Mouse (Mus musculus) embryonic facial prominence, embryonic 10.5 days (tissue): ENCODE results near the gene Adh5. TPM values are rescaled to one million over a fixed set of nuclear protein-coding genes. Genes with fewer than 3 reads are reported as not detected.

Experiments
- DNase-seq: peaks from one replicate; pipeline ENCODE4 v3.0.0-alpha.2; 2017; ENCODE audit warnings: low spot score
- H3K27ac ChIP-seq: fragments of 300-500 bp; sonication (generic); replicated peaks from 2 replicates; pipeline ENCODE4 v1.5.1; 2016; ENCODE audit warnings: mild to moderate bottlenecking
- H3K27me3 ChIP-seq: fragments of 300-500 bp; sonication (generic); replicated peaks from 2 replicates; pipeline ENCODE4 v1.6.1; 2016; ENCODE audit warnings: low read depth, mild to moderate bottlenecking; ENCODE audit not compliant: poor library complexity, severe bottlenecking
- H3K36me3 ChIP-seq: fragments of 300-500 bp; sonication (generic); replicated peaks from 2 replicates; pipeline ENCODE4 v1.6.1; 2016; ENCODE audit warnings: mild to moderate bottlenecking, moderate library complexity
- H3K4me1 ChIP-seq: fragments of 300-500 bp; sonication (generic); 2 replicates; pipeline ENCODE4 v1.6.1; 2016
- H3K4me3 ChIP-seq: fragments of 300-500 bp; sonication (generic); 2 replicates; pipeline ENCODE4 v1.5.1; 2016; ENCODE audit warnings: mild to moderate bottlenecking, moderate library complexity
- H3K9me3 ChIP-seq: fragments of 300-500 bp; sonication (generic); 2 replicates; pipeline ENCODE4 v1.6.1; 2016; ENCODE audit warnings: mild to moderate bottlenecking
- WGBS: fragments of 180-500 bp; shearing (Covaris S2); methylation state at CpG from one replicate; pipeline ENCODE4 v1.1.7; 2016; 5-methylcytosine and 5-hydroxymethylcytosine counted together
- polyA plus RNA-seq: library from polyadenylated mRNA; unstranded; fragments of >200 nt; fragmentation: Nextera tagmentation; extraction: Ambion mirVana; gene quantifications from 2 replicates; pipeline ENCODE4 v1.2.1, GENCODE M21; 2016

Gene Adh5
- polyA plus RNA-seq, 1 experiment from 2014 or later: 265 TPM

DNA sequence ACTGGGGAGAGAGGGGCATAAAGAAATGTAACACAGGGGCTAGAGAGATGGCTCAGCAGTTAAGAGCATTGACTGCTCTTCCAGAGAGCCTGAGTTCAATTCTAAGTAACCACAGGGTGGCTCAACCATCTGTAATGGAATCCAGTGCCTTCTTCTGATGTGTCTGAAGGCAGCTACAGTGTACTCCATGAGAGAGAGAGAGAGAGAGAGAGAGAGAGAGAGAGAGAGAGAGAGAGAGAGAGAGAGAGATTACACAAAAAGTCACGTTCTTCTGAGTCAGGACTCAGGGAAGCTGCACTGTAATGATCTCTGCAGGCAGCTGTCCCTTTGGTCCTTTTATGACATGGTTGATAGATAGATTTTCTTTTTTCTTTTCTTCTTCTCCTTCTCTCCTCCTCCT lies 51.7 kb downstream of the Adh5 start:
- H3K4me3 ChIP-seq: no peak overlapping the region
- no peaks in the 10 kb centered on the region; the same call in 1 of the 2 replicates for H3K4me1 ChIP-seq
- 52% methylated on average over 1 of the region's 1 CpGs for WGBS
- H3K27ac ChIP-seq: no peak overlapping the region
- H3K9me3 ChIP-seq: no peaks in the 10 kb centered on the region
- no peaks in the 10 kb centered on the region for H3K27me3 ChIP-seq
- H3K36me3 ChIP-seq: no peaks in the 10 kb centered on the region
- no peak for DNase-seq

DNA sequence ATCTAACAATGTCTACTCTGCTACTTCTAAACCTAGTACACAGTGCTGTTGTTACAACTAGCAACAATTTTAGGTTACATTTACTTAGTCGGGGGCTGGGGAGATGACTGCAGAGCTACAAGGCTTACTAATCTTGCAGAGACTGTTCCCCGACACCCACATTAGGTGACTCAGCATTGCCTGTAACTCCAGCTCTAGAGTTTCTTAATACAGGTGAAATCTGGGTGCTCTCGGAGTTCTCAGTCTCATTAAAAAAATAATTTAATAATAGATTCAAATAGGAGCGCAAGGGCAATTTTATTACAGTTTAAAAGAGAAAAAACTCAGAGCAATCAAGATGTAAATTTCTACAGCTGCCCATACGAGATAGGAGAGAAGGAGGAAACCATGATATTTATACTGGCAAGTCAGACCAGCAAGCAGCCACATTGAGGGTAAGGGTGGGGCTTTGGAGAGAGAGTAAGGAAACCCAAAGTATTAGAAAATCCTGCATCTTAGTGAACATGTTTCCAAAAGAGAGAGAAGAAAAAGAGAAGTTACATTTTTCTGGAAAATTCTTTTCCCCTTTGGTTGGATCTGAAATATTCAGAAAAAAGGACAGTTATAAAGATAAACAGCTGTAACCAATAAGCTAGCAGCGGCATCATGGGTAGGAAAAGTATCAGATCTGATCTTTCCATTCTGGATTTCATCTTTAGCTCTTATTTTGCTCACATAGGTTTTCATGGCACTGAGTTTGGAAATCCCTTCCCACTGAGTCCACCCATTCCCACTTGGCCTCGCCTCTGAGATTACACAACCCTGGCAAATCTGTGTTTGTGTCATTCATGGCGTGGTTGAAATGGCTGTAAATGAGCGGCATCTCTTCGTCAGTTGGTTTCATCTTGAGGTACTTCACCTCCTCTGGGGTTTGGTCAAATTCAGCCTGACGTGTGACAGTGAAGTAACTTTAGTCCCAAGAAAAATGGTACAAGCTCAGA lies 52.6 kb downstream of the Adh5 start:
- WGBS: 83% methylated on average over 11 of the region's 11 CpGs
- H3K9me3 ChIP-seq: no peaks in the 10 kb centered on the region
- no peak overlapping the region for H3K4me3 ChIP-seq
- no peak for DNase-seq
- H3K27ac ChIP-seq: no peak overlapping the region
- H3K36me3 ChIP-seq: no peaks in the 10 kb centered on the region
- H3K27me3 ChIP-seq: no peaks in the 10 kb centered on the region
- H3K4me1 ChIP-seq: peaks cover 5% of the 10 kb centered on the region; the same call in 1 of the 2 replicates

DNA sequence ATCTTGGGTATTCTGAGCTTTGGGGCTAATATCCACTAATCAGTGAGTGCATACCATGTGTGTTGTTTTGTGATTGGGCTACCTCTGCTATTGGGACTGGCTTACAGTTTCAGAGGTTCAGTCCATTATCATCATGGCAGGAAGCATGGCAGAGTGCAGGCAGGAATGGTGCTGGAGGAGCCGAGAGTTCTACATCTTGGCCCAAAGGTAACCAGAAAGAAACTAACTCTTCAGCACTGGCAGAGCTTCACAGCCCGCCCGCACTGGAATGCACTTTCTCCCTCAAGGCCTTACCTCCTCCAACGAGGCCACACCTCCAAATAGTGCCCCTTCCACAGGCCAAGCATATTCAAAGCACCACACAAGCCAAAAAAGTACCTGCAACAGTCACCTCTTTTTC lies 55.8 kb downstream of the Adh5 start:
- no peak overlapping the region for H3K27ac ChIP-seq
- H3K27me3 ChIP-seq: no peaks in the 10 kb centered on the region
- no peak for DNase-seq
- no peak overlapping the region for H3K4me3 ChIP-seq
- no peaks in the 10 kb centered on the region for H3K9me3 ChIP-seq
- 73% methylated on average over 4 of the region's 4 CpGs for WGBS
- H3K4me1 ChIP-seq: peaks cover 5% of the 10 kb centered on the region; the same call in 1 of the 2 replicates
- H3K36me3 ChIP-seq: no peaks in the 10 kb centered on the region

DNA sequence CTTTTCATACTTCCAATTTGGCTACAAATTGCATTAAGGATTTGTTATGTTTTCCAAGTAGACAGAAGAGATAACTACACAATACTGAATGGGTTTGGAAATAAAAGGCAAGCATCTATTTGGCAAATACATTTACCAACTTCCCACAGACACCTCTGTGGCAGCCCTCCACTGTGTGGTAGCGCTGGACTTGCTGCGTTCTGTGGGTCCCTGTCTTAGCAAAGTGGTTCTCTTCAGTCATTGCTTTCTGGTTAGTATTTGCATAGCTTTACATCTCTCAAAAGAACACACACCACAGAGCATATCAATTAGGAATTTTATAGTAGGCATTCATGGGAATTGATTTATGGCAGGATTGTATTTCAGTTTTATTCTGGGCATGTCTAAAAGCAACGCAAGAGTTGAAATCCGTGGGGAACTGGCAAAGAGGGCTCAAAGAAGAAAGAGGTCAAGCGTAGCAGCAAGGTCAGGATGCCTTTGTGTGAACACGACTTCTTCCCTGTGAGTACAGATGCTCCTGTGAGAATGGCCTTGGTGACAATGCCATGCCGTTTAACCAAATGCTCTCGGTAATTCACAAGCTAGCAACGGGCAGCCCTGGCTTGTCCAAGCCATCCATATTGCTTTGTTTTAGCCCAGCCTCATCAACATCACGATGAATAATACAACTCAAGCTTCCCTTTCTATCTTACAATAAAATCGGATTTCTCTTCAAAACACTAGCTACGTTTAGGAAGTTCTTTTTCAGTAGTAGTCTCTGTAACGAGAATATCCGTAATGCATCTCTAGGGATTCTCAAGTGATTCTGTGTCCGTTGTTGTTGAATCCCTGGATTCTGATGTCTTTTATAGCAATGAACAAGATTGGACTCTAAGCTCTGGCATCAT lies 57.2 kb downstream of the Adh5 start:
- H3K4me3 ChIP-seq: no peak overlapping the region
- no peaks in the 10 kb centered on the region for H3K36me3 ChIP-seq
- H3K27me3 ChIP-seq: no peaks in the 10 kb centered on the region
- H3K4me1 ChIP-seq: peaks cover 5% of the 10 kb centered on the region; the same call in 1 of the 2 replicates
- DNase-seq: peak; percentile 11
- no peak overlapping the region for H3K27ac ChIP-seq
- 59% methylated on average over 15 of the region's 15 CpGs for WGBS
- no peaks in the 10 kb centered on the region for H3K9me3 ChIP-seq

DNA sequence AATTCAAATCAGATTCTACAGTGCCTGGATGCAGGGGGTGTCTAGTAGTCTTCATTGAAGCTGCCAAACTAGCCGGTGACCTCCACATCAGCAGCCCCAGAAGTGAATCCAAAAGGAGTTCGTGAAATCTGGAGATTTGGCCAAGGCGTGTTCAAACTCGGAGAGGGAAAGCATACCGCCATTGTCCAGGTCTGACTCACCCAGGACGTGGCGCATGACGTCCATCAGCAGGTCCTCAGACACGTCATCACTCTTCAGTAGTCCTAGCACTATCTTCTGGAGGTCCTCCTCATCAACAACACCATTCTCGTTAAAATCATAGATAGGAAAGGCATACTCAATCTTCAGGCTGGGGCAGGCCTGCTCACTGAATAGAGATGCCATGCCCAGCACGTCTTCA lies 60.9 kb downstream of the Adh5 start:
- H3K4me1 ChIP-seq: peaks cover 5% of the 10 kb centered on the region; the same call in 1 of the 2 replicates
- no peaks in the 10 kb centered on the region for H3K9me3 ChIP-seq
- no peak overlapping the region for H3K4me3 ChIP-seq
- WGBS: 89% methylated on average over 11 of the region's 11 CpGs
- H3K27ac ChIP-seq: no peak overlapping the region
- no peaks in the 10 kb centered on the region for H3K27me3 ChIP-seq
- H3K36me3 ChIP-seq: no peaks in the 10 kb centered on the region
- no peak for DNase-seq

Other genes with a start within 250 kb of the Adh5 start
- not detected in 2 replicates for gene 4930579F01Rik, start 249.3 kb upstream of the Adh5 start, polyA plus RNA-seq
- not detected in 2 replicates for gene Adh7, start 225.3 kb upstream of the Adh5 start, polyA plus RNA-seq
- gene Adh1, start 182.1 kb upstream of the Adh5 start, polyA plus RNA-seq: not detected in 2 replicates
- not detected in 2 replicates for gene Adh6a, start 129.8 kb upstream of the Adh5 start, polyA plus RNA-seq
- gene Adh6b, start 101.3 kb upstream of the Adh5 start, polyA plus RNA-seq: 0.55 and 0.93 TPM in 2 replicates
- gene Adh4, start 27.6 kb upstream of the Adh5 start, polyA plus RNA-seq: not detected in 2 replicates
- 46.2 and 48.8 TPM in 2 replicates for gene Metap1, start 46.4 kb downstream of the Adh5 start, polyA plus RNA-seq
- gene Eif4e, start 83.1 kb downstream of the Adh5 start, polyA plus RNA-seq: 529 and 534 TPM in 2 replicates